Comparison of ENCODE assay signal across 9 mouse cellular contexts in genomic region chr11:88173386-88174025, GRCm38 (mm10). TPM values are rescaled to one million over a fixed set of nuclear protein-coding genes. Genes with fewer than 3 reads are reported as not detected.
DNase-seq lines count a peak whose midpoint lies in the region; ATAC-seq lines count a peak whose summit lies in the region.
"Had no signal": no experiment of that assay in that cellular context is flagged by ENCODE, and none has a peak within 500 bp of the region (broad histone marks: within the 10 kb centered on the region; RNA-seq: fewer than 3 reads in every experiment).

No protein-coding gene starts in this region.

- no peak overlapping the region for H3K9ac ChIP-seq in lung, embryonic 15.5 days
- 0 out of 2 replicates have a peak overlapping the region, but pooled peaks have one; percentile 7 for H3K9ac ChIP-seq in hindbrain, embryonic 11.5 days (ENCODE audit: low read depth, low read length)
- H3K9ac ChIP-seq in neural tube, embryonic 14.5 days (replicated peaks; ENCODE audit: low read depth, low read length), result no peak overlapping the region

- peak overlapping the region; percentile 68 for H3K27ac ChIP-seq in lung, embryonic 15.5 days
- H3K27ac ChIP-seq in brown adipose tissue, adult 24 weeks (replicated peaks; ENCODE audit: low read depth, low read length), result peak overlapping the region; percentile 60; the same call in 1 of the 2 replicates
- H3K27ac ChIP-seq in hindbrain, embryonic 11.5 days (ENCODE audit: low read depth, low read length), result peak overlapping the region; percentile 17
- peak overlapping the region; percentile 28; the same call in 1 of the 2 replicates for H3K27ac ChIP-seq in neural tube, embryonic 14.5 days (ENCODE audit: low read depth, low read length)

- no peak for ATAC-seq in lung, embryonic 15.5 days (ENCODE audit: borderline replicate concordance, extremely low read depth, low FRiP score, low TSS enrichment)
- no peak for ATAC-seq in hindbrain, embryonic 11.5 days (ENCODE audit: low FRiP score)
- no peak for ATAC-seq in neural tube, embryonic 14.5 days (ENCODE audit: low read depth)

- no peaks in the 10 kb centered on the region for H3K9me3 ChIP-seq in lung, embryonic 15.5 days
- no peaks in the 10 kb centered on the region for H3K9me3 ChIP-seq in hindbrain, embryonic 11.5 days (ENCODE audit: control insufficient read depth, low read length)
- H3K9me3 ChIP-seq in neural tube, embryonic 14.5 days (ENCODE audit: control insufficient read depth, low read length), result no peaks in the 10 kb centered on the region

- H3K36me3 ChIP-seq in lung, embryonic 15.5 days, result no peaks in the 10 kb centered on the region
- H3K36me3 ChIP-seq in hindbrain, embryonic 11.5 days (ENCODE audit: control insufficient read depth, insufficient read depth, low read length), result no peaks in the 10 kb centered on the region
- peaks cover 3% of the 10 kb centered on the region; the same call in 1 of the 2 replicates for H3K36me3 ChIP-seq in neural tube, embryonic 14.5 days (ENCODE audit: control insufficient read depth, insufficient read depth, low read length)

- WGBS in lung, embryonic 15.5 days, result 11% methylated on average over 9 of the region's 9 CpGs
- 14% methylated on average over 9 of the region's 9 CpGs for WGBS in hindbrain, embryonic 11.5 days
- 15% methylated on average over 9 of the region's 9 CpGs for WGBS in neural tube, embryonic 14.5 days

- DNase-seq in lung, adult 18-20 months, result no peak
- no peak for DNase-seq in hindbrain, embryonic 11.5 days (ENCODE audit: low spot score)
- no peak for DNase-seq in thymus, postnatal 0 days (ENCODE audit: low spot score)
- DNase-seq in adrenal gland, adult 8-10 months, result no peak
- DNase-seq: lung, adult 2 months; spleen, adult 18-20 months had no signal

- H3K4me2 ChIP-seq in lung, embryonic 15.5 days, result 0 out of 2 replicates have a peak overlapping the region, but pooled peaks have one; percentile 0
- no peak overlapping the region for H3K4me2 ChIP-seq in hindbrain, embryonic 11.5 days (replicated peaks; ENCODE audit: low read depth, low read length)
- no peak overlapping the region for H3K4me2 ChIP-seq in neural tube, embryonic 14.5 days (ENCODE audit: low read depth, low read length)

- no peaks in the 10 kb centered on the region for H3K27me3 ChIP-seq in lung, embryonic 15.5 days
- H3K27me3 ChIP-seq in hindbrain, embryonic 11.5 days (ENCODE audit: control insufficient read depth, insufficient read depth, low read length), result peaks cover 3% of the 10 kb centered on the region; the same call in 1 of the 2 replicates
- no peaks in the 10 kb centered on the region for H3K27me3 ChIP-seq in neural tube, embryonic 14.5 days (ENCODE audit: control insufficient read depth, insufficient read depth, low read length)

- no peak overlapping the region for H3K4me3 ChIP-seq in lung, embryonic 15.5 days
- H3K4me3 ChIP-seq in brown adipose tissue, adult 24 weeks (ENCODE audit: insufficient read depth, low read depth, low read length), result no peak overlapping the region
- H3K4me3 ChIP-seq in hindbrain, embryonic 11.5 days (ENCODE audit: low read depth, low read length), result no peak overlapping the region
- H3K4me3 ChIP-seq in neural tube, embryonic 14.5 days (ENCODE audit: low read depth, low read length), result no peak overlapping the region

- peaks cover 36% of the 10 kb centered on the region for H3K4me1 ChIP-seq in lung, embryonic 15.5 days
- peaks cover 16% of the 10 kb centered on the region for H3K4me1 ChIP-seq in brown adipose tissue, adult 24 weeks (ENCODE audit: control insufficient read depth, insufficient read depth, insufficient read length, low read length)
- peaks cover 22% of the 10 kb centered on the region for H3K4me1 ChIP-seq in hindbrain, embryonic 11.5 days (replicated peaks; ENCODE audit: control insufficient read depth, insufficient read depth, low read length)
- H3K4me1 ChIP-seq in neural tube, embryonic 14.5 days (ENCODE audit: control insufficient read depth, insufficient read depth, low read length), result peaks cover 19% of the 10 kb centered on the region

RNA-seq across cellular contexts. Expression of gene Mrps23, which starts 30.7 kb away (rescaled TPM):
- polyA plus RNA-seq in lung, embryonic 15.5 days (2015; fragmentation: Nextera tagmentation; extraction: Ambion mirVana), result 57.4 and 59.4 TPM in 2 replicates
- polyA plus RNA-seq in brown adipose tissue, adult 24 weeks (2012; ENCODE audit: insufficient read depth, insufficient read length, missing spikeins), result 150 and 192 TPM in 2 replicates
- polyA plus RNA-seq in hindbrain, embryonic 11.5 days (2014; fragmentation: Nextera tagmentation; extraction: Ambion mirVana), result 83.2 and 84.5 TPM in 2 replicates
- 63.7 and 67.9 TPM in 2 replicates for polyA plus RNA-seq in neural tube, embryonic 14.5 days (2014; fragmentation: Nextera tagmentation; extraction: Ambion mirVana)
- 90.0 and 95.0 TPM in 2 replicates for polyA plus RNA-seq in thymus, postnatal 0 days (2015; fragmentation: Nextera tagmentation; extraction: Ambion mirVana)
- total RNA-seq in adrenal gland, adult 8-10 months (2022), result 100 to 1,000 TPM; 140 to 223 (median 182) TPM

Comparison
In these comparisons a context has a peak if more than half of its experiments do, and no peak if none do; other contexts are left out.
1. H3K27ac ChIP-seq: peak in every context shown above with its lines; median percentile 68 in lung, embryonic 15.5 days; 60 in brown adipose tissue, adult 24 weeks; 28 in neural tube, embryonic 14.5 days; 17 in hindbrain, embryonic 11.5 days.